Mouse (Mus musculus) lung, adult 2 months (tissue): ENCODE measurements around the gene Tsks.

ENCODE experiments used
- CTCF ChIP-seq: fragments of 200-500 bp; IDR thresholded peaks from 2 replicates; pipeline ENCODE4 v1.5.1; 2011; ENCODE audit warnings: mild to moderate bottlenecking, low read length, control low read depth; ENCODE audit not compliant: insufficient read depth
- POLR2A ChIP-seq: fragments of 200-500 bp; IDR thresholded peaks from 2 replicates; pipeline ENCODE4 v1.6.1; 2011; ENCODE audit warnings: low read depth, mild to moderate bottlenecking, control low read depth, low read length, borderline replicate concordance; ENCODE audit errors: extremely low read depth

DNA sequence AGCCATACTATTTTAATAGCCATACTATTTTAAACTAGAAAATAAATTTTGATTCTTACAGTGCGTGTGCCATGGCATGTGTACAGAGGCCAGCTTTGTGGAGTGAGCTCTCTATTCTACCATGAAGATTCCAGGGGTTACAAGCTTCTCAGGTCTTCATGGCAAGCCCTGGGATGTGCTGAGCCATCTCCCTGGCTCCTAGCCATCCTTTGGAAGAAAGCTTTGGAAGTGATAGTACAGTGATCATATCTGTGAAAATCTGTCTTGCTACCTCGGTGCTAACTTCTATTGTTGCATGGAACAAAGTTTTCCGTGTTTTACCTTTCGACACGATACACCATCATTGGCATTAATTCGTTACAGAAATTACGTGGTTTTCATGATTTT is 47.8 kb upstream of the Tsks start:
- TF ChIP-seq POLR2A (no peak), CTCF (no peak)
